Mouse (Mus musculus) layer of hippocampus, postnatal 14 days (tissue): ENCODE results near the gene Nbr1. TPM values are rescaled to one million over a fixed set of nuclear protein-coding genes. Genes with fewer than 3 reads are reported as not detected.
"Not testable (repeated sequence)": the region's sequence is repeated elsewhere in the genome, so short reads cannot be mapped to it uniquely, and the experiment has no call there.

Experiments
- DNase-seq, 2 experiments: peaks; one replicate each; pipeline ENCODE4 v3.0.0; 2021 to 2022; ENCODE audit warnings: low spot score in 2 of 2, mixed read lengths in 1 of 2
- total RNA-seq, 2 experiments: library from RNA; stranded (reverse); gene quantifications; 2 replicates each; pipeline ENCODE4 v1.2.3; 2021

Gene Nbr1
- total RNA-seq, 2 experiments from 2014 or later = 122 to 177 TPM

GRCm38 (mm10) chr11:101582054-101583035 is 30.4 kb downstream of the Nbr1 start, which contains the start of gene Tmem106a:
TSS of gene Tmem106a (plus strand) at chr11:101582242.
- no peak for DNase-seq

- DNase-seq = no peak
These were observed 31.3 kb downstream of the Nbr1 start for GRCm38 (mm10) chr11:101583205-101583604.

- DNase-seq = not testable (repeated sequence)
These were observed 33.1 kb downstream of the Nbr1 start for GRCm38 (mm10) chr11:101585031-101585430.

- no peak for DNase-seq
These were observed 33.9 kb downstream of the Nbr1 start for GRCm38 (mm10) chr11:101585805-101586204.

GRCm38 (mm10) chr11:101587676-101588075 is 35.7 kb downstream of the Nbr1 start:
- DNase-seq = no peak

- DNase-seq = no peak
These were observed 36.9 kb downstream of the Nbr1 start for GRCm38 (mm10) chr11:101588868-101589267.

GRCm38 (mm10) chr11:101589444-101589843 is 37.5 kb downstream of the Nbr1 start:
- peak; percentile 36 to 69 for DNase-seq

- no peak for DNase-seq
These were observed 38.2 kb downstream of the Nbr1 start for GRCm38 (mm10) chr11:101589989-101590624.

- no peak for DNase-seq
These were observed 47.2 kb downstream of the Nbr1 start, which contains the start of gene Gm11634 for GRCm38 (mm10) chr11:101599156-101599555. TSS of gene Gm11634 (minus strand) at chr11:101599256.

GRCm38 (mm10) chr11:101602491-101602890 is 50.5 kb downstream of the Nbr1 start:
- DNase-seq = no peak

GRCm38 (mm10) chr11:101604116-101604515 is 52.2 kb downstream of the Nbr1 start:
- no peak for DNase-seq

- DNase-seq = peak; percentile 44 to 46
These were observed 52.8 kb downstream of the Nbr1 start for GRCm38 (mm10) chr11:101604531-101605453.

- not testable (repeated sequence) for DNase-seq
These were observed 55.2 kb downstream of the Nbr1 start for GRCm38 (mm10) chr11:101607134-101607533.

- DNase-seq = no peak
These were observed 58.5 kb downstream of the Nbr1 start for GRCm38 (mm10) chr11:101610445-101610844.

GRCm38 (mm10) chr11:101613596-101613995 is 61.6 kb downstream of the Nbr1 start:
- DNase-seq = no peak

- DNase-seq = no peak
These were observed 62.2 kb downstream of the Nbr1 start for GRCm38 (mm10) chr11:101614116-101614515.

- DNase-seq = no peak
These were observed 63.4 kb downstream of the Nbr1 start for GRCm38 (mm10) chr11:101615380-101615779.

- no peak for DNase-seq
These were observed 64.2 kb downstream of the Nbr1 start for GRCm38 (mm10) chr11:101616104-101616503.

- DNase-seq = peak; percentile 29 to 31
These were observed 65.2 kb downstream of the Nbr1 start for GRCm38 (mm10) chr11:101616948-101617767.

GRCm38 (mm10) chr11:101617849-101618248 is 65.9 kb downstream of the Nbr1 start:
- DNase-seq = peak in 1 of 2 experiments; percentile 36
